Mouse (Mus musculus) kidney, embryonic 15.5 days (tissue): ENCODE measurements around the gene Nop56. TPM values are rescaled to one million over a fixed set of nuclear protein-coding genes. Genes with fewer than 3 reads are reported as not detected.

Experiments
- ATAC-seq: fragments of 200-750 bp; cut with Nextera tagmentation; replicated peaks from 2 replicates; pipeline ENCODE4 v1.8.0; 2017; ENCODE audit warnings: moderate TSS enrichment; ENCODE audit not compliant: low FRiP score
- H3K27ac ChIP-seq: fragments of 300-500 bp; sonication (generic); 2 replicates; pipeline ENCODE4 v1.5.1; 2015; ENCODE audit warnings: mild to moderate bottlenecking, inconsistent platforms
- H3K27me3 ChIP-seq: fragments of 300-500 bp; sonication (generic); 2 replicates; pipeline ENCODE4 v1.6.1; 2015; ENCODE audit warnings: inconsistent platforms
- H3K36me3 ChIP-seq: fragments of 300-500 bp; sonication (generic); 2 replicates; pipeline ENCODE4 v1.6.1; 2015; ENCODE audit warnings: inconsistent platforms
- H3K4me1 ChIP-seq: fragments of 300-500 bp; sonication (generic); 2 replicates; pipeline ENCODE4 v1.6.1; 2015; ENCODE audit warnings: inconsistent platforms
- H3K4me2 ChIP-seq: fragments of 300-500 bp; sonication (generic); 2 replicates; pipeline ENCODE4 v1.6.1; 2015; ENCODE audit warnings: moderate library complexity, mild to moderate bottlenecking, inconsistent platforms
- H3K4me3 ChIP-seq: fragments of 300-500 bp; sonication (generic); replicated peaks from 2 replicates; pipeline ENCODE4 v1.5.1; 2015; ENCODE audit warnings: mild to moderate bottlenecking, inconsistent platforms
- H3K9ac ChIP-seq: fragments of 300-500 bp; sonication (generic); 2 replicates; pipeline ENCODE4 v1.6.1; 2015; ENCODE audit warnings: mild to moderate bottlenecking, inconsistent platforms
- H3K9me3 ChIP-seq: fragments of 300-500 bp; sonication (generic); replicated peaks from 2 replicates; pipeline ENCODE4 v1.6.1; 2016; ENCODE audit warnings: inconsistent platforms
- WGBS: fragments of 180-500 bp; shearing (Covaris S2); methylation state at CpG from one replicate; pipeline ENCODE4 v1.1.7; 2015; ENCODE audit warnings: mixed read lengths; 5-methylcytosine and 5-hydroxymethylcytosine counted together
- polyA plus RNA-seq: library from polyadenylated mRNA; unstranded; fragments of >200 nt; fragmentation: Nextera tagmentation; extraction: Ambion mirVana; gene quantifications from 2 replicates; pipeline ENCODE4 v1.2.1, GENCODE M21; 2015

Gene Nop56
- polyA plus RNA-seq, 1 experiment from 2014 or later, result 325 TPM

- 56% methylated on average over 7 of the region's 7 CpGs for WGBS
- no peaks in the 10 kb centered on the region for H3K27me3 ChIP-seq
- no peaks in the 10 kb centered on the region for H3K9me3 ChIP-seq
- H3K4me1 ChIP-seq, result peaks cover 41% of the 10 kb centered on the region
- H3K4me2 ChIP-seq, result no peak overlapping the region
- H3K36me3 ChIP-seq, result peaks cover 71% of the 10 kb centered on the region
- H3K4me3 ChIP-seq, result no peak overlapping the region
- ATAC-seq, result no peak
- no peak overlapping the region for H3K9ac ChIP-seq
- no peak overlapping the region for H3K27ac ChIP-seq
Measured at GRCm38 (mm10) chr2:130280224-130280623, 6.0 kb downstream of the Nop56 start.

- WGBS, result 68% methylated on average over 4 of the region's 4 CpGs
- ATAC-seq, result no peak
Measured at GRCm38 (mm10) chr2:130280818-130281217, 6.6 kb downstream of the Nop56 start.

GRCm38 (mm10) chr2:130283854-130284654 lies 9.8 kb downstream of the Nop56 start, which contains the start of gene Idh3b:
Gene Idh3b, minus strand, starts transcription at chr2:130284547.
- Histone ChIP-seq H3K27me3 (no peaks in the 10 kb centered on the region), H3K4me2 (peak within 1 kb of the TSS; percentile 74), H3K9me3 (no peaks in the 10 kb centered on the region), H3K27ac (peak within 1 kb of the TSS; percentile 88), H3K9ac (peak within 1 kb of the TSS; percentile 91), H3K36me3 (peaks cover 36% of the 10 kb centered on the region), H3K4me1 (peaks cover 20% of the 10 kb centered on the region), H3K4me3 (peak within 1 kb of the TSS; percentile 68)
- peak; percentile 84 for ATAC-seq
- under 1% methylated on average over 51 of the region's 51 CpGs for WGBS

More at GRCm38 (mm10) chr2:130280818-130281217, 6.6 kb downstream of the Nop56 start:
- no peak overlapping the region for H3K4me3 ChIP-seq
- no peaks in the 10 kb centered on the region for H3K9me3 ChIP-seq
- H3K36me3 ChIP-seq, result peaks cover 66% of the 10 kb centered on the region
- no peak overlapping the region for H3K4me2 ChIP-seq
- no peak overlapping the region for H3K9ac ChIP-seq
- H3K4me1 ChIP-seq, result peaks cover 37% of the 10 kb centered on the region
- no peak overlapping the region for H3K27ac ChIP-seq
- H3K27me3 ChIP-seq, result no peaks in the 10 kb centered on the region

- no peak for ATAC-seq
- no peak overlapping the region for H3K4me3 ChIP-seq
- WGBS, result 65% methylated on average over 4 of the region's 4 CpGs
- no peaks in the 10 kb centered on the region for H3K36me3 ChIP-seq
- H3K9me3 ChIP-seq, result no peaks in the 10 kb centered on the region
- no peak overlapping the region for H3K9ac ChIP-seq
- peaks cover 32% of the 10 kb centered on the region for H3K4me1 ChIP-seq
- no peak overlapping the region for H3K4me2 ChIP-seq
- peaks cover 15% of the 10 kb centered on the region for H3K27me3 ChIP-seq
- no peak overlapping the region for H3K27ac ChIP-seq
Measured at GRCm38 (mm10) chr2:130289086-130289485, 14.9 kb downstream of the Nop56 start.

- Histone ChIP-seq H3K9ac (no peak overlapping the region), H3K9me3 (no peaks in the 10 kb centered on the region), H3K4me2 (peak overlapping the region; percentile 34; the same call in 1 of the 2 replicates), H3K4me1 (peaks cover 45% of the 10 kb centered on the region), H3K27me3 (peaks cover 32% of the 10 kb centered on the region), H3K36me3 (no peaks in the 10 kb centered on the region), H3K4me3 (no peak overlapping the region), H3K27ac (no peak overlapping the region)
- ATAC-seq, result no peak
- WGBS, result 4% methylated on average over 8 of the region's 8 CpGs
Measured at GRCm38 (mm10) chr2:130291434-130291833, 17.2 kb downstream of the Nop56 start.

GRCm38 (mm10) chr2:130293009-130293408 lies 18.8 kb downstream of the Nop56 start:
- ATAC-seq, result no peak

GRCm38 (mm10) chr2:130293486-130293885 lies 19.3 kb downstream of the Nop56 start:
- ATAC-seq, result peak; percentile 69
- no peaks in the 10 kb centered on the region for H3K9me3 ChIP-seq
- H3K9ac ChIP-seq, result no peak overlapping the region
- H3K27ac ChIP-seq, result peak overlapping the region; percentile 63; the same call in 1 of the 2 replicates
- peak overlapping the region; percentile 7; the same call in 1 of the 2 replicates for H3K4me3 ChIP-seq
- WGBS, result 4% methylated on average over 4 of the region's 4 CpGs
- peak overlapping the region; percentile 90 for H3K4me2 ChIP-seq
- H3K27me3 ChIP-seq, result peaks cover 44% of the 10 kb centered on the region
- H3K4me1 ChIP-seq, result peaks cover 55% of the 10 kb centered on the region
- H3K36me3 ChIP-seq, result 0 out of 2 replicates have a peak, but pooled peaks cover 4% of the 10 kb centered on the region

More at GRCm38 (mm10) chr2:130293009-130293408, 18.8 kb downstream of the Nop56 start:
- WGBS, result 28% methylated on average over 3 of the region's 3 CpGs
- H3K9me3 ChIP-seq, result no peaks in the 10 kb centered on the region
- peaks cover 44% of the 10 kb centered on the region for H3K27me3 ChIP-seq
- H3K4me2 ChIP-seq, result 0 out of 2 replicates have a peak overlapping the region, but pooled peaks have one; percentile 90
- 0 out of 2 replicates have a peak, but pooled peaks cover under 1% of the 10 kb centered on the region for H3K36me3 ChIP-seq
- H3K4me3 ChIP-seq, result no peak overlapping the region
- H3K27ac ChIP-seq, result peak overlapping the region; percentile 63; the same call in 1 of the 2 replicates
- peaks cover 55% of the 10 kb centered on the region for H3K4me1 ChIP-seq
- no peak overlapping the region for H3K9ac ChIP-seq

GRCm38 (mm10) chr2:130294218-130294935 lies 20.1 kb downstream of the Nop56 start:
- Histone ChIP-seq H3K4me3 (peak overlapping the region; percentile 78), H3K4me2 (peak overlapping the region; percentile 90), H3K9me3 (no peaks in the 10 kb centered on the region), H3K9ac (peak overlapping the region; percentile 69), H3K4me1 (peaks cover 55% of the 10 kb centered on the region), H3K27ac (peak overlapping the region; percentile 65; the same call in 1 of the 2 replicates), H3K36me3 (0 out of 2 replicates have a peak, but pooled peaks cover 8% of the 10 kb centered on the region), H3K27me3 (peaks cover 44% of the 10 kb centered on the region)
- ATAC-seq, result no peak; the same call in none of the 2 replicates
- 9% methylated on average over 20 of the region's 20 CpGs for WGBS

- Histone ChIP-seq H3K4me3 (peak within 1 kb of the TSS; percentile 78), H3K4me1 (peaks cover 55% of the 10 kb centered on the region), H3K27ac (peak within 1 kb of the TSS; percentile 65), H3K4me2 (peak within 1 kb of the TSS; percentile 90), H3K27me3 (peaks cover 44% of the 10 kb centered on the region), H3K9me3 (no peaks in the 10 kb centered on the region), H3K9ac (peak within 1 kb of the TSS; percentile 69), H3K36me3 (0 out of 2 replicates have a peak, but pooled peaks cover 8% of the 10 kb centered on the region)
- peak; percentile 81 for ATAC-seq
- under 1% methylated on average over 39 of the region's 39 CpGs for WGBS
Measured at GRCm38 (mm10) chr2:130294936-130295277, 20.7 kb downstream of the Nop56 start, which contains the start of gene Ebf4. Gene Ebf4, plus strand, starts transcription at chr2:130295169.

- Histone ChIP-seq H3K4me3 (peak overlapping the region; percentile 78), H3K4me2 (peak overlapping the region; percentile 90), H3K9me3 (no peaks in the 10 kb centered on the region), H3K36me3 (0 out of 2 replicates have a peak, but pooled peaks cover 8% of the 10 kb centered on the region), H3K27me3 (peaks cover 44% of the 10 kb centered on the region), H3K4me1 (peaks cover 55% of the 10 kb centered on the region), H3K27ac (peak overlapping the region; percentile 65), H3K9ac (peak overlapping the region; percentile 69)
- under 1% methylated on average over 88 of the region's 99 CpGs for WGBS
- peak; percentile 50 for ATAC-seq
Measured at GRCm38 (mm10) chr2:130295331-130296133, 21.3 kb downstream of the Nop56 start.

GRCm38 (mm10) chr2:130296134-130296745 lies 22.0 kb downstream of the Nop56 start:
- Histone ChIP-seq H3K4me3 (peak overlapping the region; percentile 78), H3K27me3 (peaks cover 44% of the 10 kb centered on the region), H3K9ac (peak overlapping the region; percentile 69; the same call in 1 of the 2 replicates), H3K4me2 (peak overlapping the region; percentile 90), H3K27ac (no peak overlapping the region), H3K9me3 (no peaks in the 10 kb centered on the region), H3K4me1 (peaks cover 53% of the 10 kb centered on the region), H3K36me3 (0 out of 2 replicates have a peak, but pooled peaks cover 8% of the 10 kb centered on the region)
- ATAC-seq, result peak; percentile 20
- WGBS, result 1% methylated on average over 20 of the region's 20 CpGs
